Mouse (Mus musculus): ENCODE measurements around the gene Cttnbp2.

The Cttnbp2 gene

GRCm38 (mm10) chr6:18514480-18515352 lies at the start of gene Cttnbp2:
Cttnbp2 (minus strand) TSS chr6:18514843.
- in situ Hi-C loops (cut with MboI, MseI), result no loop called here

- in situ Hi-C loops (cut with MboI, MseI), result no loop called here
Observed at GRCm38 (mm10) chr6:18559019-18559418, 44.4 kb upstream of the Cttnbp2 start.

GRCm38 (mm10) chr6:18547516-18548465 lies 33.1 kb upstream of the Cttnbp2 start:
- in situ Hi-C loops (cut with MboI, MseI), result no loop called here

GRCm38 (mm10) chr6:18543878-18544277 lies 29.2 kb upstream of the Cttnbp2 start:
- in situ Hi-C loops (cut with MboI, MseI), result no loop called here

- in situ Hi-C loops (cut with MboI, MseI), result no loop called here
Observed at GRCm38 (mm10) chr6:18540396-18540795, 25.8 kb upstream of the Cttnbp2 start.

- in situ Hi-C loops (cut with MboI, MseI), result no loop called here
Observed at GRCm38 (mm10) chr6:18530394-18530793, 15.8 kb upstream of the Cttnbp2 start.

- in situ Hi-C loops (cut with MboI, MseI), result no loop called here
Observed at GRCm38 (mm10) chr6:18517626-18518025, 3.0 kb upstream of the Cttnbp2 start.

GRCm38 (mm10) chr6:18513611-18514473 lies 801 bp downstream of the Cttnbp2 start:
- in situ Hi-C loops (cut with MboI, MseI), result no loop called here

GRCm38 (mm10) chr6:18511886-18512285 lies 2.8 kb downstream of the Cttnbp2 start:
- in situ Hi-C loops (cut with MboI, MseI), result no loop called here

- in situ Hi-C loops (cut with MboI, MseI), result no loop called here
Observed at GRCm38 (mm10) chr6:18508036-18508435, 6.6 kb downstream of the Cttnbp2 start.

GRCm38 (mm10) chr6:18499833-18500232 lies 14.8 kb downstream of the Cttnbp2 start:
- in situ Hi-C loops (cut with MboI, MseI), result no loop called here

GRCm38 (mm10) chr6:18492977-18493376 lies 21.7 kb downstream of the Cttnbp2 start:
- in situ Hi-C loops (cut with MboI, MseI), result no loop called here

GRCm38 (mm10) chr6:18492248-18492901 lies 22.3 kb downstream of the Cttnbp2 start:
- in situ Hi-C loops (cut with MboI, MseI), result no loop called here

- in situ Hi-C loops (cut with MboI, MseI), result no loop called here
Observed at GRCm38 (mm10) chr6:18485087-18485486, 29.6 kb downstream of the Cttnbp2 start.

- in situ Hi-C loops (cut with MboI, MseI), result no loop called here
Observed at GRCm38 (mm10) chr6:18484061-18484460, 30.6 kb downstream of the Cttnbp2 start.

- in situ Hi-C loops (cut with MboI, MseI), result no loop called here
Observed at GRCm38 (mm10) chr6:18482546-18482945, 32.1 kb downstream of the Cttnbp2 start.

GRCm38 (mm10) chr6:18481781-18482180 lies 32.9 kb downstream of the Cttnbp2 start:
- in situ Hi-C loops (cut with MboI, MseI), result no loop called here

GRCm38 (mm10) chr6:18477313-18477930 lies 37.2 kb downstream of the Cttnbp2 start:
- in situ Hi-C loops (cut with MboI, MseI), result no loop called here

- in situ Hi-C loops (cut with MboI, MseI), result no loop called here
Observed at GRCm38 (mm10) chr6:18474983-18475382, 39.7 kb downstream of the Cttnbp2 start.

- in situ Hi-C loops (cut with MboI, MseI), result no loop called here
Observed at GRCm38 (mm10) chr6:18474541-18474940, 40.1 kb downstream of the Cttnbp2 start.

Data from T-helper 2 cell (primary cell).